Mouse (Mus musculus): ENCODE results near the gene Ado. TPM values are rescaled to one million over a fixed set of nuclear protein-coding genes. Genes with fewer than 3 reads are reported as not detected.

Ado gene
- total RNA-seq, 4 experiments from 2014 or later: 24.4 to 28.3 (median 26.1) TPM

DNA sequence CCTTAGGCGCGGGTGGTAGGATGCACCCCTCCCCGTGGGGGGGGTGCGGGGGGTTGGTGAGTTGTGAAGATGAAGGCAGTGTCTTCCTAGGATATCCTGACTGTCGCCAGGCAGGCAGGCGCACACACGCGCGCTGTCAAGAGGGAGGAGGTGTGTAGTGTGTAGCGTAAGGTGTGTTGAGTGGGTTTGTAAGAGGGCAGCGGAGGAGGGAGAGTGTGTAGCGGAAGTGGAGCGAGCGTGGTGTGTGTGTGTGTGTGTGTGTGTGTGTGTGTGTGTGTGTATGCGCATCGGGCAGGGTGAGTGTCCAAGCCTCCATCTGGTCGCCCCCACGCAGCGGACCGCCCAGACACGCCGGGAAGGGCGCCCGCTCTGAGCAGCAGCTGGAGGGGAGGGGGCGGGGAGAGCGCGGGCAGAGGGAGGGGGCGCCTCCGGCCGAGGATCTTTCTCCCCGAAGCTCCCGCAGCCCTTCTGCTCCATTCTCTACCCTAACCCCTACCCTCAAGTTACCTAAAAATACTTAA, 12.1 kb downstream of the Ado start:
- DNase-seq (ENCODE audit: low spot score in 2 of 2): no peak

GRCm38 (mm10) chr10:67535972-67536371, 12.8 kb downstream of the Ado start:
- peak; percentile 37 to 62 for DNase-seq (ENCODE audit: low spot score in 2 of 2)

DNA sequence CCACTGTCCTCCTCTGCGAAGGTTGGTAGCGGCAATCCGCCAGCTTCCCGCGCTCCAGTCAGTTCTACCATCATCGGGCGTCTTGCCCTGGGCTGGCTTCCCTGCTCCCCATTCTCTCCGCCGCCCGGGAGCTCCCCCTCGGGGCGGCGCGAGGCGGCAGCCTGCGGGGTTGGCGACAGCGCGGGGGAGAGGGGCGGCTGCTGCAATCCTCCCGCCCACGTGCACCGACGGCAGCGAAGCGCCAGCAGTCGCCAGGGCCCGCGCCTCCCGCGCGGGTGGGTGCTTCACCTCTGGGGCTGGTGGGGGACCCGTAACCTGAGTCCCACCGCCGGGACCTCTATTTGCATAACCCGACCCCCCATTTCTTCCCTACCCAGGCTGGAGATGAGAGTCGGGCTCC, 13.5 kb downstream of the Ado start, which contains the start of gene Egr2:
Egr2 (plus strand) TSS at position 220 of the 400 bp plus-strand sequence.
- no peak for DNase-seq (ENCODE audit: low spot score in 2 of 2)

- no peak for DNase-seq (ENCODE audit: low spot score in 2 of 2)
These were observed 19.0 kb downstream of the Ado start for GRCm38 (mm10) chr10:67529769-67530168.

GRCm38 (mm10) chr10:67526435-67526834, 22.3 kb downstream of the Ado start:
- DNase-seq (ENCODE audit: low spot score in 2 of 2): no peak

DNA sequence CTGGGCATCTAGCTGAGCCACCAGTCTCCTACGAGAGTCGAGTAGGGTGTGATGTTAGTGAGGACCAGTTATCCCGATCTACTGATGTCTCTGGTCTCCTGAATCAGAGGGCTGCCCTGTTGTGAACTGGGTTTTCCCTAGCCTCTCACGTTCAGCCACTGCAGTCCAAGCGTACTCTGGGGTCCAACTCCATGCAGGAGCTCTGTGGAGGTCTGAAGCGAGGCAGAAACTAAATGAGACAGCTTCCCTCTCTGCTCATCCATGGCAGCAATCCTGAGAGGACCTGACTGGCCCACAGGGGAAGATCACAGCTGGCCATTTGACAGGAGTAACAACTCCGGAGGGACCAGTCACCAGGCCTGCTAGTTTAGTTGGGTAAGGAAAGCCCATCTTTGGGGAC, 24.1 kb downstream of the Ado start:
- no peak for DNase-seq (ENCODE audit: low spot score in 2 of 2)

DNA sequence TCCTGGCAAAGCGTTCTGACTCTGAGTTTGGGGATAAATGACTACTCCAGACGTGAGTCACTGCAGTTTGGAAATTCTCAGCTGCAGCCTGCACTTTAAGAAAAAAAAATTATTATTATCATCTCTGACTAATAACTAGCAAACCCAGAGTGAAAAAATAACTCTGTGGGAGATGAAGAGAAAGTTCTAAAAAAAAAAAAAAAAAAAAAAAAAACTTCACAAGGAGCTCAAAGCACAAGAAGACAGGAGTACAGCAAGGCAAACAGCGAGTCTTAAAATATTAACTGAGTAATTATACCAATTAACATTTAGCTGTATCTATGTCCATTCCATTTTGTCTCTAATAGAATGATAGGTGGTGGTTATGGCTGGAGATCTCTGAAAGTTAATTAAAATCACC, 24.6 kb downstream of the Ado start:
- DNase-seq (ENCODE audit: low spot score in 2 of 2): no peak

GRCm38 (mm10) chr10:67518733-67519132, 30.0 kb downstream of the Ado start:
- DNase-seq (ENCODE audit: low spot score in 2 of 2): no peak

DNA sequence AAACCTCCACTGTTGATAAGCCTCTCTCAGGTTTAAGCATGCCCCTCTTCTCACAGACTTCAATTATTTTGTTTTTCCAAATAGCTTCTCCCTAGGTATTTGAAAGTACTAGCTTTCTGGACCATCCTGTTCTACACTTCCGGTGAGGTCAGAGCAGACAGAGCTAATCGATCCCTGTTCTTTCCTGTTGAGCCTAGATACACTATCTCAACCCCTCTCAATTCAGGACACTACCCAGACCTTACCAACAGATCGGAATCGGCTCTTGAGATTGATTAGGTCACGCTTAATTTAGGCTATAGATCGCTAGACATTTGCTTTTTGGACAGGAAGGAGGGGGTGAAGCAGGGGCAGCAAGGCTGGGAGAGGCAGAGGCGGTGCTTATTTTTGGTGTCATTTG, 35.9 kb downstream of the Ado start:
- DNase-seq (ENCODE audit: low spot score in 2 of 2): no peak

GRCm38 (mm10) chr10:67512211-67512610, 36.5 kb downstream of the Ado start:
- no peak for DNase-seq (ENCODE audit: low spot score in 2 of 2)

GRCm38 (mm10) chr10:67505248-67505647, 43.5 kb downstream of the Ado start:
- no peak for DNase-seq (ENCODE audit: low spot score in 2 of 2)

DNA sequence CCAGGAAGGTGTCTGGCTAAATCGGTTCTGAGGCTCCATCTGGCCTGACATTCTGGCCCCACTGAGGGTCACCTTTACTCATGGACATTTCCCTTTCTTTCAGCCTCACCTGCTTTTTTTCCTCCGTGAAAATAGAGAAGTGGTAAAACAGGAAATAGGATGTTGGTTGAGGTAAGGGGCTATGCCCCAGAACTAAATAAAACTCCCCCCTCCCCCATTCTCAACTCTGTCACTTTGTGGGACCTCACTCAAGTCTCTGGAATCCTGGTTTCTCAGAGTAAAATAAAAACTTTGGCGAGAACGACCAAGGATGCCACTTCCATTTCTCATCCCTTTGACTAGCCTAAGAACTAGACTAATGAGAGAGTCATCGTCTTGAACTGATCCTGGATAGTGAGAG, 44.7 kb downstream of the Ado start:
- DNase-seq (ENCODE audit: low spot score in 2 of 2): no peak

DNA sequence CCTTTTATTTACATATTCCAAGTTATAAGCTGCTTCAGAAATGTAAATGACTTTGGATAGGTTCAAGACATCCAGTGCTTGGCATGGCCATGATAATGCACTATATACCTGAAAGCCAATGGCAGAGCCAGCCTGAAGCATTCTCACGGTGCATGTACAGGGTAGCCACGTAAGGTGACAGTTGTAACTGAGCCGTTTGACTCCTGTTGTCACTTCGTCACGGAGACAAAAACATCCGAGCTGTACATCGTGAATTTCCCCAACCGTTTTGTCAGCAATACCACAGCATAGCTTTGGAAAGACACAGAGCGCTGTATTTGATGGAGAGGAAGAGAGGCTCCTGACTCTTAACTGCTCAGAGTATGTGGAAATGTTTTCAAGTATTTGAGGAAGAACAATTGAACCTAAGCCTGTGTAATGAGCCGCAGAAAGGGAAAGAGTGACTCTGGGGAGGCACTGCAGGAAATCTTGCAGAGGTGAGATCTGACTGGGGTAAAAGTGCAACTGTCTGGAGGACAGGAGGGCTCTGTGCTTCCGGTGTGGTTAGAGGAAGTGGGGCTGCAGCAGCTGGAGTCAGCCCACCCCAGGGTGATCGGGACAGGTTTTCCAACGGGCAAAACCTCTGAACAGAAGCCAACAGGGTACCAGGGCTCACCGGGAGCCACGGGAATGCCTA, 45.3 kb downstream of the Ado start:
- no peak for DNase-seq (ENCODE audit: low spot score in 2 of 2)

DNA sequence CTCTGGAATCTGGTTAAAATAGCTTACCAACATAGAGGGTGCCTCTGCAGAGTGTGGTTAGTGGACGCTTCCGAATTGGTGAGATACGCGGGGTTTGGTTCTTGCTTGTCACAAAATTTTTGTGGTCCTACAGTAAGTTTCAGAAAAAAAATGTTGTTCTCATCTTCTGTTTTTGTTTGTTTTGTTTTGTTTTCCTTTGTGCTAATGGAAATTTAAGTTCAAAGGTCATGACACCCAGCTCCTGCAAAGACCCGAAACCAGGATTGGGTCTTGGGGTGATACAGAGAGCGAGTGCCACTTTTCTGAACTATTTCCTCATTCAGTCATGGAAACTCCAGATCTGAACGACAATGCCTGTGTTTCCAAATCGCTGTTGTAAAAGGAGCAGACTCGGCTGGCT, 50.8 kb downstream of the Ado start:
- no peak for DNase-seq (ENCODE audit: low spot score in 2 of 2)

GRCm38 (mm10) chr10:67497144-67497892, 51.4 kb downstream of the Ado start:
- no peak for DNase-seq (ENCODE audit: low spot score in 2 of 2)

Other genes with a start within 250 kb of the Ado start
- 1 to 10 TPM in 1 of 4 experiments, under 1 TPM in 3; 0.17 to 1.1 (median 0.59) TPM for gene Egr2, start 13.5 kb downstream of the Ado start, total RNA-seq (2022)